Mouse (Mus musculus) spleen, adult 2 months (tissue): Measurements from ENCODE around the gene Ice1.

Experiments
- CTCF ChIP-seq: fragments of 200-500 bp; IDR thresholded peaks from 2 replicates; pipeline ENCODE4 v1.5.1; 2011; ENCODE audit warnings: mild to moderate bottlenecking, inconsistent platforms; ENCODE audit not compliant: insufficient read depth, insufficient read length, insufficient replicate concordance; ENCODE audit errors: extremely low read depth
- POLR2A ChIP-seq: fragments of 200-500 bp; IDR thresholded peaks from 2 replicates; pipeline ENCODE4 v1.6.1; 2011; ENCODE audit warnings: low read depth, low read length, inconsistent platforms

- TF ChIP-seq CTCF, result peak; percentile 43; the same call in 1 of the 2 replicates
- TF ChIP-seq POLR2A, result no peak
Observed at GRCm38 (mm10) chr13:70586969-70587368, 50.5 kb downstream of the Ice1 start.
